Mouse (Mus musculus) left cerebral cortex, postnatal 36 days (tissue): ENCODE data around the gene Fam221b. TPM values are rescaled to one million over a fixed set of nuclear protein-coding genes. Genes with fewer than 3 reads are reported as not detected.

Source experiments
- DNase-seq, 2 experiments: peaks; one replicate each; pipeline ENCODE4 v3.0.0; 2021 to 2022; ENCODE audit warnings: low spot score in 2 of 2, mixed read lengths in 1 of 2
- intact Hi-C: fragments of 180-260 bp; cut with DNase I; formaldehyde crosslinking; loops from one replicate; pipeline ENCODE4 v1.15.1; 2025
- total RNA-seq, 2 experiments: library from RNA; stranded (reverse); gene quantifications; 2 replicates each; pipeline ENCODE4 v1.2.3; 2021

Fam221b gene
- 1 to 10 TPM; 2.1 to 2.3 TPM for total RNA-seq

GRCm38 (mm10) chr4:43668782-43669427, at the start of gene Fam221b, which contains the start of gene Tmem8b:
Fam221b (minus strand) TSS chr4:43669145.
Tmem8b (plus strand) TSS chr4:43668971.
- DNase-seq: peak; percentile 90 to 92
- intact Hi-C loops: no loop called here

GRCm38 (mm10) chr4:43713652-43714219, 44.8 kb upstream of the Fam221b start:
- DNase-seq: no peak
- intact Hi-C loops: no loop called here

- intact Hi-C loops: loop anchor here (1.0 kb wide), 1 partner anchor 82 kb away; no protein-coding TSS in a partner anchor
- peak; percentile 62 to 66 for DNase-seq
Observed at GRCm38 (mm10) chr4:43711821-43712220, 42.9 kb upstream of the Fam221b start.

GRCm38 (mm10) chr4:43709869-43710268, 40.9 kb upstream of the Fam221b start, which contains the start of gene Olfr71:
Olfr71 (minus strand) TSS chr4:43710255.
- intact Hi-C loops: loop anchor here (5.0 kb wide), 1 partner anchor 38 kb away; no protein-coding TSS in a partner anchor

GRCm38 (mm10) chr4:43705991-43706390, 37.0 kb upstream of the Fam221b start:
- intact Hi-C loops: loop anchor here (5.0 kb wide), 1 partner anchor 34 kb away; no protein-coding TSS in a partner anchor
- no peak for DNase-seq

More at GRCm38 (mm10) chr4:43709869-43710268, 40.9 kb upstream of the Fam221b start, which contains the start of gene Olfr71:
- DNase-seq: no peak

DNA sequence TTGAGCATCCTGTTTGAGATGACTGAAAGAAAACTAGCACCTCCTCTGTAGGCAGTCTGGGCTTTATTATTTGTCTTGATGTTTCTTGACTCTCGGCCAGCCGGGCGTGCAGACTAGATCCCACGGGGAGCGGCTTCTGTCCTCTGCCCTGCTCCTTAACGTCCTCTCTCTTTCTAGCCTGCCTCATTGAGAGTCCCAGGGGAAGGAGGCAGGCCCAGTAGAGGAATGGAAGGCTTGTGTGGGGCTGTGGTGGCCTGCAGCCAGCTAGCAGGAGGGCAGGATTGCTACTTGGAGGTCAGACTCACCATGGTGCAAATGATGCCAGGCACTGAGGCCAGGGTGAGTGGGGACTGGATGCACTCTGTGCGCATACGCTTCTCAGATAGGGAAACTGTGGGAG, 34.9 kb upstream of the Fam221b start:
- no peak for DNase-seq
- intact Hi-C loops: no loop called here

GRCm38 (mm10) chr4:43703439-43703838, 34.5 kb upstream of the Fam221b start:
- no peak for DNase-seq
- intact Hi-C loops: no loop called here

- intact Hi-C loops: no loop called here
- DNase-seq: no peak
Observed at GRCm38 (mm10) chr4:43700707-43701106, 31.8 kb upstream of the Fam221b start, which contains the start of gene Olfr70. Olfr70 (minus strand) TSS chr4:43700807.

DNA sequence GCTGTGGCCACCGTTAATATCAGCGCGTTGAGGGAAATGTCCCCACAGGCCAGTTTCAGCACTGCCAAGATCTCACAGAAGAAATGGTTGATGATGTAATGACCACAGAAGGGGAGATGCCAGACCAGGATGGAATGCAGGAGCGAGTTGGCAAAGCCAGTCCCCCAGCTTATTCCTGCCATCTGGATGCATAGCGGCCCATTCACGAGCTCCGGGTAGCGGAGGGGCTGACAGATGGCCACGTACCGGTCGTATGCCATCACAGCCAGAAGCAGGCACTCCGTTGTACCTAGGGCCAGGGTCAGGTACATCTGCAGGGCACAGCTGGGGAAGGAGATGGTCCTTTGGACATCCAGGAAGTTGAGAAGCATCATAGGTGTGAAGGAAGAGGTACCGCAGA, 27.6 kb upstream of the Fam221b start:
- no peak for DNase-seq
- intact Hi-C loops: no loop called here

DNA sequence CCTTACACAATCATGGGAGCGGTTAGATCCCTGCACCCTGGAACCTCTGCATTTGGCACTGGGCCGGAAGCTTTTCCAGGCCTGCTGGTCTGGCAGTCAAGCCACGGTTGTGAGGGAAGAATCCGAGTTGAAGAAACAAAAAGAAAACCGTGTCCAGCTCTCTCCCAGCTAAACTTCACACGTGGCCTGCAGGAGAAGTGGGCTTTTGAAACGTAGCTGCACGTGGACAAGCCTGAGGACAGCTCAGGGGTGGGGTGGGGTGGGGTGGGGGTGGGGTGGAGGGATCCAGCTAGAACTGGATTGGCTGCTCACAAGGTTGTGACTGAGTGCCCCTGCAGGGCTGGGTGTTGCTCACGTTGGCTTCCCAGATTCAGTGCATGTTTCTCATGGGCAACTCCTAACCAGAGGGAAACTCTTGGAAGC, 26.3 kb upstream of the Fam221b start:
- no peak for DNase-seq
- intact Hi-C loops: no loop called here

DNA sequence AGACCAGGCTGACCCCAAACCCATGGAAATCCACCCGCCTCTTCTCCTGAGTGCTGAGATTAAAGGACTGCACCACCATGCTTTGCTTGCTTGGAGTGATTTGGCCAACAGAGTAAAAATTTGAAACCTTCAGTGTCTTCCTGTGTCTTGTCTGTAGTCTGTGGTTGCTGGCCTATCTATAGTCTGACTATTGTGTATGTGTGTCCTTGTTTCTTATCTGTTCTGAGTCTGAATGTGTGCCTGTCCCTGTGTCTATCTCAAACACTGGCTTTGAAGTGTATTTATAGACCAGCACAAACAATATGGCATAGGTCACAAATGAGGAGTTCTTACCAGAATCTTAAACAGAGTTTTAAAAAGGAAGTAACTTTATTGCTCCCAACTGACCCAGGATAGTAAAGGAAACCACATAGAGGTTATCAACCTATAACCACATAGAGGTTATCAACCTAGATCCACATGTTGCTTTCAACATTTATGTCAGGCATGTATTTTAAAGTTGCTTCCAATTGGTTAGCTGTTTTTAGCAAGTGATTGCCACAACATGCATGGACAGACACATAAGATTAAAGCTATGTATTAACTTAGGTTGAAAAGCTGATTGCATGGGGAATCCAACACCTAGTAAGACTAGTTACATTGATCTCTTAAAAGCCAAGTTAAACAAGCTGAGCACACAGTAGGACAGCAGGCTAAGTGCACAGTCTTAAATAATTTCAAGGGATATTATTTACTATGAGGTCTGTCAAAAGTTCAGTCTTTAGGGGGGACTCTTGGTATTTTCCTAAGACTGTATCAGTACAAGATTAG, 25.7 kb upstream of the Fam221b start:
- intact Hi-C loops: no loop called here

GRCm38 (mm10) chr4:43693806-43694241, 24.9 kb upstream of the Fam221b start:
- no peak for DNase-seq
- intact Hi-C loops: no loop called here

More for the DNA sequence above, 25.7 kb upstream of the Fam221b start:
- no peak for DNase-seq

DNA sequence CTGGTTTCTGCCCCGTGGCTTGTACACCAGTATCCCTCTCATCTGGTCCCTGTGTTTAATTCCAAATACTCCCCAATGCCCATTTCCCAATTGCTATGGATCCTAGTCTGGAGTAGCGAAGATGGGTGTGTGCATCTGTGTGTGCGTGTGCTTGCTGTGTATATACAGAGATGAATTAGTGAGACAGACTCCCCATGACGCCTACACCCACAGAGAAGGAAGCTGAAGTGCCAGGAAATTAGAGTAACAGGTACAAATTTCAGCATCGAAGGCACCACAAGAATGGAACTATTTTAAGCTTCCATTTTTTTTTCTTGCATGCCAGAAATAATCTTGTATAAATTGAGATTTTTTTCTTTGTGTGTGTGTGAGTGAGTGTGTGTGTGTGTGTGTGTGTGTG, 22.1 kb upstream of the Fam221b start:
- no peak for DNase-seq
- intact Hi-C loops: no loop called here

- no peak for DNase-seq
- intact Hi-C loops: no loop called here
Observed at GRCm38 (mm10) chr4:43690021-43690420, 21.1 kb upstream of the Fam221b start.

- DNase-seq: no peak
- intact Hi-C loops: no loop called here
Observed at GRCm38 (mm10) chr4:43679416-43680043, 10.6 kb upstream of the Fam221b start.

GRCm38 (mm10) chr4:43678541-43678940, 9.6 kb upstream of the Fam221b start:
- no peak for DNase-seq
- intact Hi-C loops: no loop called here

GRCm38 (mm10) chr4:43675608-43676007, 6.7 kb upstream of the Fam221b start:
- intact Hi-C loops: no loop called here
- no peak for DNase-seq

DNA sequence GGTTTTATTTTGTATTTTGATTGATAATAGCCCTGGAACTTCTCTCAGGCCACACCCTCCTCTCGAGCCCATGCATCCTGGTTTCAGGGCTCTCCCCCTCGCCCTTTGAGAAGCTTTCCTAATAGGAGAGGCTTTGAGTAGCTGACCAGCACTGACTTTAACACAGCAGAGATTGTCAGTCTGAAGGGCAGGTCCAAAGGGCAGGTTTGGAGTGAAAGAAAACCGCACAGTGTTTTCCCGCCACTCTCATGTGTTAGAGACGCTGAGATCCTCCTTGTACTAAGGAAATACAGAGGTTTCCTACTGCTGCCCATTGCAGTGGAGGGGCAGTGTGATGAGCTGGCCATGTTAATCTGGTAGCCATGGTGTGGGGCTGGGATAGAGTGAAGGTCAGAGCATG, 6.0 kb upstream of the Fam221b start:
- DNase-seq: no peak
- intact Hi-C loops: loop anchor here (5.0 kb wide), 1 partner anchor 32 kb away; no protein-coding TSS in a partner anchor

DNA sequence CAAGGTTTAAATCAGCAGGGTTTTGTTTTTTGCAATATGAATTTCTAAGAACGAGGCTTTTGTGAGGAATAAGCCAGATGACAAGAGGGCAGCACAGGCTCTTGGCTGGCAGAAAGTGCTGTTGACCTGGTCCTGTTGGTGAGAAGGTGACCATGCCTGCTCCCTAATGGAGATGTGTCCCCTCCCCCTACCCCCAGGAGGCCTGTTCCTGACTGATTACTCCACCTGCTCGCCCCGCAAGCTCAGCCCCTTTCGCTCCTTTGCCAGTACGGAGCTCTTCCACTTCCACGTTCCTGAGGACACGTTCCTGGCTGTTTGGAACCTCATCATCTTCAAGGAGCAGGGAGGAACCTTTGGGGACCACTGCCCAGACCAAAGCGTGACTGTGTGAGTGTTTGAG, 4.8 kb upstream of the Fam221b start:
- no peak for DNase-seq
- intact Hi-C loops: loop anchor here (5.0 kb wide), 1 partner anchor 34 kb away; no protein-coding TSS in a partner anchor
